Mouse (Mus musculus) layer of hippocampus, adult 8-10 months (tissue): ENCODE measurements around the gene Dctn1. TPM values are rescaled to one million over a fixed set of nuclear protein-coding genes. Genes with fewer than 3 reads are reported as not detected.
"Not testable (repeated sequence)": the region's sequence is repeated elsewhere in the genome, so short reads cannot be mapped to it uniquely, and the experiment has no call there.

Experiments
- DNase-seq, 2 experiments: peaks; one replicate each; pipeline ENCODE4 v3.0.0; 2022; ENCODE audit warnings: low spot score in 2 of 2
- total RNA-seq, 4 experiments: library from RNA; stranded (reverse); gene quantifications; 2 replicates each; pipeline ENCODE4 v1.2.4; 2022

The Dctn1 gene
- total RNA-seq, 4 experiments from 2014 or later: 363 to 385 (median 379) TPM

DNA sequence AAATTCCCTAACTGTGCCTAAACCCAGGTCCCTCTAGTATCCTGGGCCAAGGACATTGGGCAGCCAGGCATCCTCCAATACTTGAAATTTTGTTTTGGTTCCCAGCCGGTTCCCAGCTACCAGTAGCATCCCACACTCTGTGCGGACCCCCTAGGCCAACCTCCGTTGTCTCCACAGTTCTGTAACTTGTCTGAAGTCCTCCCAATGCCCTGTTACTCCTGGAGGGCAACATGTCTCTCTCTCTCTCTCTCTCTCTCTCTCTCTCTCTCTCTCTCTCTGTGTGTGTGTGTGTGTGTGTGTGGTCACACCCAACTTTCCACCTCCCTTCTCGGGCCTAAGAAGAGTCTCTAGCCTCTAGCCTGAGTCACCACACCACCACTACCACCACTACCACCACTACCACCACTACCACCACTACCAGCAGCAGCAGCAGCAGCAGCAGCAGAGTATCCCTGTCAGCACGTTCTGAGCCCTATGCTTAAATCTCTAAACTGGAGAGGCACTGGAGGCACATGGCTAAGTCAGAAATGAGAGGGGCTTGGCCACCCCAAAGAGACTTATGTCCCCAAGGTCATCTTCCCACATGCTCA lies 29.3 kb upstream of the Dctn1 start:
- DNase-seq: no peak

- DNase-seq: no peak
Measured at GRCm38 (mm10) chr6:83136881-83137575, 28.7 kb upstream of the Dctn1 start.

- DNase-seq: peak; percentile 76 to 84
Measured at GRCm38 (mm10) chr6:83137576-83137950, 28.2 kb upstream of the Dctn1 start.

DNA sequence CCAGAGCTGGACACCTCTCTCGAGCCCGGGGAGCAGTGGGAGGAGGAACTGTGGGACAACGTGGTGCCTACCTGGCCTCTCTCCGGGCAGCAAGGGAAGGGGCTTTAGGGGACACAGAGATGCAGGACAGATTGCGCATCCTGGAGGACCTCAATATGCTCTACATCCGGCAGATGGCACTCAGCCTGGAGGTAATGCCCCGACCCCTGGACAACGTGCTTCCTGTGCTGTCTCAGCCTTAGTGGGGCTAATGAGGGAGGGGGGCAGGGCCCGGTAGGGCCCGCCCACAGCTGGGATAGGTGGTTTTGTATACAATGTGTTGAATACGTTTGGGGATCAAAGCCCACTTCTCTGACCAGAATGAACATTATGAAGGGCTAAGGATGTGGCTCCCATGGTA lies 27.7 kb upstream of the Dctn1 start:
- no peak for DNase-seq

GRCm38 (mm10) chr6:83140044-83140443 lies 25.7 kb upstream of the Dctn1 start:
- DNase-seq: no peak

DNA sequence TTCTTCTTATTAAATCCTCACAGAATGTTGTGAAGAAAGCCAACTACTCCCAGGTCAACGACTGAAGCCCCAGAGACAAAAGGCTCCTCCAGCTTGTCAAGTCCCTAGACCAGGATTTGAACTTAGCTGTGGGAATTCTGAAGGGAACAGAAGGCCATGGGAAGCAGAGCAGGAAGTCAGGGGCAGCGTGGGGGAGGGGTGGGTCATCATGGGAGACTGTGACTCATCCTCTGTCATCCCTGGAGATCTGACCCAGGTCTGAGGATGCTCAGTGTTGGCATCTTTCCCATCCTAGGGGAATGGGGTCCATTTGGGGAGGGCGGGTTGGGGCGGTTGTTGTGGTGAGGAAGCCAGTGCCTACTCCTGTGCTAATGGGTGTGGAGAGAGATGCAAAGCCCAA lies 24.1 kb upstream of the Dctn1 start:
- DNase-seq: no peak

- DNase-seq: peak in 1 of 2 experiments; percentile 67
Measured at GRCm38 (mm10) chr6:83142211-83142731, 23.4 kb upstream of the Dctn1 start.

DNA sequence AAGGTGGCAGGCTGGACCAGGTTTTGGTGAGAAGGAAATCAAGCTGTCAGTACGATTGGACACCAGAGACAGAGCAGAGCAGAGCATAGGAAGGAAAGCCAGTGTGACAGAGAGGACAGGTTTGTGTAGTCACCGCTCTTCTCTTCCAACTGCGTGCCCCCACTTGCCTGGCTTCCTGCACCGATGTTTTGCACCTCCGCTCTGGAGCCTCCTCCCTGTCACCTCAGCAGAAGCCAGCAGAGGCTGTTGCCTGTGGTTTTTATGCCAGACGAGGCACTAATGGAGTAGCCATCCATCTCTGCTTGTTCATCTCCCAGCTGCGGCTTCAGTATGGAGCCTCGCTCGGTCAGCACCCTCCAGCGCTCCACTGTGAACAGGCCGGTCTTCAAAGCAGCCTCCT lies 22.8 kb upstream of the Dctn1 start:
- DNase-seq: no peak

DNA sequence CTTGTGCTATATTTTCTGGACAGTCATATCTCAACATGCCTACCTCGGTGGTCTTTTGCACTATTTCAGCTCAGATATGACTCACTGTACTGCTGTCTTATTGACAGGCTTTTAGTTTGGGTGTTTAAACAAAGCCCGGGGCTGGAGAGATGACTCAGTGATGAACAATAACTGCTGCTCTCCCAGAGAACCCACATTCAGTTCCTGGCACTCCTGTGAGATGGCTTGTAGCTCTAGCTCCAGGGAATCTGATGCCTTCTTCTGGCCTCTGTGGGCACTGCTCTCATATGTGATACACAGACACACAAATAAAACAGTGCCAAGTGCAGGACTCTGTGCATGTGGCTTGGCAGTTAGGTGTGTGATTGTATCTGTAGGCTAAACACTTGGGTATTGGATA lies 20.5 kb upstream of the Dctn1 start:
- DNase-seq: no peak

DNA sequence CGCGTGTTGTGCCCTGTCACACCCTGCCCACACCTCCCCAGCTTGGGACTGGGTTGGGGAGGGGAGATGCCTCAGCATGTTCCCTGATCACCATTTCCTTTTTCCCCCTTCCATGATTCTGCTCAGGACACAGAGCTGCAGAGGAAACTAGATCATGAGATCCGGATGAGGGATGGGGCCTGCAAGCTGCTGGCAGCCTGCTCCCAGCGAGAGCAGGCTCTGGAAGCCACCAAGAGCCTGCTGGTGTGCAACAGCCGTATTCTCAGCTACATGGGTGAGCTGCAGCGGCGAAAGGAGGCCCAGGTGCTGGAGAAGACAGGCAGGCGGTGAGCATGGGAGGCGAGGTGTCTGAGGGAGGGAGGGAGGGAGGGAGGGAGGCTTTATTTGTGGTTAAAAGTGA lies 19.9 kb upstream of the Dctn1 start:
- no peak for DNase-seq

DNA sequence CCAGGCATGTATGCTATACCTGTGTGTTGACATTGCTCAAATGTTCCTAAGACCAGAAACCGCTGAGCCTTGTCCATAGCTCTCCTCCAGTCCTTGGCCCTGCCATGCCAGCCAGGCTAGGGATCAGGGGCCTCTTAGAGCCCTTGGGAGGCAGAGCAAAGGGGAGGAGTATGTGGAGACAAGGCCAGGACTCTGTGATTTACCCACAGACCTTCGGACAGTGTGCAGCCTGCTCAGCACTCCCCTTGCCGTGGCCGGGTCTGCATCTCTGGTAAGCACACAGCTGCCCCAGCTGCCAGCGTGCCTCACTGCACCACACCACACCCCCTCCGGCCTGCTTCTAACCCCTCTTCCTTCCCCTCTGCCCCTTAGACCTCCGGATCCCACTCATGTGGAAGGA lies 18.4 kb upstream of the Dctn1 start:
- DNase-seq: no peak

DNA sequence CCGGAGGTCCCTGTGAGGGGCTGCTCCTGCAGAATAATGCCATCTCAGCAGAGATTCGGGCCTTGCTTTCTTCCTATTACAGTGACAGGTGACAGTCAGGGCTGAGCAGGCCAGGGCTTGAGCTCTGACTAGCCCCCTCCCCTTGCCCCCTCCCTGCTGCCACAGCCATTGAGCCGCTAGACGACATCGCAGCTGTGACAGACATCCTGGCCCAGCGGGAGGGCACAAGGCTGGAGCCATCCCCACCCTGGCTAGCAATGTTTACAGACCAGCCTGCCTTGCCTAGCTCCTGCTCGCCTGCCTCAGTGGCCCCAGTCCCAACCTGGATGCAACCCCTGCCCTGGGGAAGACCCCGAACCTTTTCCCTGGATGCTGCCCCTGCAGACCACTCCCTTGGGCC lies 14.0 kb upstream of the Dctn1 start:
- no peak for DNase-seq

DNA sequence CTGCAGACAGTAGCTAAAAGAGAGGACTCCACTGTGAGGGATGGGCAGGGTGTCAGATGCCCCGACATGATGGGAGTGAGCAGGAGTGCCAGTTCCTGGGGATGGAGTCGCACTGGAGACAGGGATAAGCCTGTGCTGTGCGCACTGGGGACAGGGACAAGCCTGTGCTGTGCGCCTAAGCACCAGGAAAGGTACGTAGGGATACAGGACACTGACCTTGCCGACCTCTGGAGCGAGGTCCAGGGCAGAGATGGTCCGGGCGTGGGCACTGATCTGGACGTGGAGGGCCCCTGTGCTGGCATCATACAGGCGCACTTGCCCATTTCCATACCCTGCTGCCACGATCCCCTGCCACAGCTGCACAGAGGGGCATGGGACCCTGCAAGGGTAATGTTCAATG lies 12.7 kb upstream of the Dctn1 start:
- DNase-seq: no peak

DNA sequence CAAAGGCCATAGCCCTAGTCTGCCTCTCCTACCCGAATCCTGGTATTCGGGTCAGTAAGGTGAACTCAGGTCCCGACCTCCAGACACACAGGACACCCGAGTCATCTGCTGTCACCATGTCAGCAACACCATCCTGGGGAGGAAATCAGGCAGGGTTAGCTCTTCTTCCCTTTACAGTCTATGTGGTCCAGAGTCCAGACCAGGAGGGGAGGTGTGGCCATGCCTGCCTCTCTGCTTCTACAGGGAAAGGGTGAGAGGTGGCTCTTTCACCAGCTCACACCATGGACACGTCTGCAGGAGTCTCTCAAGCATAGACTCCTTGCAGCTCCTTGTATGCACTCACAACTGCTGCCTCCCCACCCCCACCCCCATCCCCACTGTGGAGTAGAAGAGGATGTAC lies 12.2 kb upstream of the Dctn1 start:
- no peak for DNase-seq

GRCm38 (mm10) chr6:83155552-83156238 lies 10.0 kb upstream of the Dctn1 start:
- DNase-seq: no peak

DNA sequence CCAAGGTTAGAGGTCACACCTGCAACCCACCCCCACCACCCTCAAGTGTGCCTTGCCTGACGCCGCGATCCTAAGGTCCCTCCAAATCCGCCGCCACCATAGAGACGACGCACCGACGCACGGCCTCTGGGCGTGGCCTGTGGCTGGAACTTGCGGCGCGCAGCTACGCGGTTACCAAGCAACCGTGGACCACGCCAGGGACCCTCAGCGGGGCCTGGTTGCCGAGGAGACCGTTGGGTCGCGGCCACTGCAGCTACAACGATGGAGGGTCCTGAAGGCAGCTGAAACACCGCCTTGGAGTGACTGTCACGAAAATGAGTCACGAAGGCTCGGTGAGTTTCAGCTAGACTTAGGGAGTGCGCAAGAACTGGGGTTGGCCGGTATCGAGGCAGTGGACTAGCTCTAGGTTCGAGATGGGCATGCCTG lies 9.4 kb upstream of the Dctn1 start, which contains the start of the genes Wdr54 and 1700003E16Rik:
TSS of gene Wdr54 (minus strand) at position 139 of the 426 bp plus-strand sequence.
TSS of gene 1700003E16Rik (plus strand) at position 146 of the 426 bp plus-strand sequence.
- peak; percentile 73 to 78 for DNase-seq

GRCm38 (mm10) chr6:83159456-83159855 lies 6.3 kb upstream of the Dctn1 start:
- not testable (repeated sequence) for DNase-seq

- no peak for DNase-seq
Measured at GRCm38 (mm10) chr6:83161442-83161841, 4.3 kb upstream of the Dctn1 start.

DNA sequence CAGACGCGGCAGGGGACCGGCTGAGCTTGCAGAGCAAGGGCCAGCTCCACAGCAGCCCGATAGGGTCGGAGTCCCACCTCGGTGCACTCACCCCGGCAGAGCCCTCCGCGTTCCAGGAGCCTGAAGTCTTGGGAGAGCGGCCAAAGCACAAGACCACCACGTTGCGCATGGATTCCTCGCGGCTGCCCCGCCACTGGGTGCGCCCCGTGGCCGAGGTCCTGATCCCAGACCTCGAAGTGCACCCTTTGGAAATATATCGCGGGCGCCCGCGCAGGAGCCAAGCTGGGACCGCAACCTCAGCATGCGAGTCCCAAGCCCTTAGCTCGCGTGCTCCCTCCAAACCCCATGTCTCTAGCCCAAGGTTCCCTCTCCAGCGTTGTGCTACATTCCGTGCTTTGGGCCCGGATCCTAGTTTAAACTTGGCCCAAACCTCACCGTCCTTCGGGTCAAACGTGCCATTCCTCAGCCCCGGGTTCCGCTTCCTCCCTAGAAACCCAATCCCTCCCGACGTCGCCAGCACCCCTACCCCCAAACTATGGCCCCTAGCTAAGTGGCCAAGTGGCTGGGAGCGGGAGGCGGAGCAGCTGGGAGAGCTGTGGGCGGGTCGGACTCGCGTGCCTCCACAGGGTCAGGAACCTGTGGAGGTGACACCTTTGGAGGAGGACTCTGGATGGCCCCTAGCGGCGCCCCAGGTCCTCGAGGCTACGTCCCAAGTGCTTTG lies 3.6 kb upstream of the Dctn1 start:
- DNase-seq: no peak

GRCm38 (mm10) chr6:83162701-83163100 lies 3.0 kb upstream of the Dctn1 start:
- DNase-seq: peak in 1 of 2 experiments; percentile 66

DNA sequence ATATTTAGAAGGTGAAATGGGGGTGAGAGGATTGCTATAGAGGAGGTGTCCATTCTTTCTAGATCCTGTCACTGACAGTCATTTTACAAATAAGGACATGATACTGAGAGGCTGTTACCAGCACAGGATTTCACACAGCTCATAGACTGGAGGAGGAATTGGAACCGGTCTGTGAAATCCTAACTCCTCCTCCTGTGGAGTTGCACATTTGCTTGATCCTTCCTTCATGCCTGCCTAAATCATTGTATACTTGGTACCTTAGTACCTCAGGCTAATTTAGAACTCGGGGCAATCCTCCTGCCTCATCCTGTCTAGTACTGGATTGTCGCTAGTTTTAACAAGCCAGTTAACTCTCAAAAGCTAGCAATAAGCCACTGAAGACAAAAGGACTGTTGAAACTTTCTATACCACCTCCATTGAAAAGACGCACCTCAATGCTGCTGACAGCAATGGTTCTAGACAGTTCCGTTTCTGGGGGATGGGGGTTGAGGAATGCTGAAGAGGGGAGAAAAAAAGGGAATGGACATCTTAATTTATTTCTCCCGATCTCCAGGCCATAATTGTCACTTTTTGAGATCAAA lies 604 bp upstream of the Dctn1 start:
- no peak for DNase-seq
